Mouse (Mus musculus) leukemia stem cell, adult 10-12 weeks (primary cell): Measurements from ENCODE around the gene Mcoln2. TPM values are rescaled to one million over a fixed set of nuclear protein-coding genes. Genes with fewer than 3 reads are reported as not detected.

Experiments
- polyA plus RNA-seq: library from polyadenylated mRNA; stranded (reverse); fragments of >175 nt; gene quantifications from 2 replicates; pipeline ENCODE4 v1.2.3, GENCODE M21; 2012; ENCODE audit warnings: low replicate concordance

Mcoln2 gene
- 0.22 TPM in 1 of 2 replicates, not detected in the other for polyA plus RNA-seq

DNA sequence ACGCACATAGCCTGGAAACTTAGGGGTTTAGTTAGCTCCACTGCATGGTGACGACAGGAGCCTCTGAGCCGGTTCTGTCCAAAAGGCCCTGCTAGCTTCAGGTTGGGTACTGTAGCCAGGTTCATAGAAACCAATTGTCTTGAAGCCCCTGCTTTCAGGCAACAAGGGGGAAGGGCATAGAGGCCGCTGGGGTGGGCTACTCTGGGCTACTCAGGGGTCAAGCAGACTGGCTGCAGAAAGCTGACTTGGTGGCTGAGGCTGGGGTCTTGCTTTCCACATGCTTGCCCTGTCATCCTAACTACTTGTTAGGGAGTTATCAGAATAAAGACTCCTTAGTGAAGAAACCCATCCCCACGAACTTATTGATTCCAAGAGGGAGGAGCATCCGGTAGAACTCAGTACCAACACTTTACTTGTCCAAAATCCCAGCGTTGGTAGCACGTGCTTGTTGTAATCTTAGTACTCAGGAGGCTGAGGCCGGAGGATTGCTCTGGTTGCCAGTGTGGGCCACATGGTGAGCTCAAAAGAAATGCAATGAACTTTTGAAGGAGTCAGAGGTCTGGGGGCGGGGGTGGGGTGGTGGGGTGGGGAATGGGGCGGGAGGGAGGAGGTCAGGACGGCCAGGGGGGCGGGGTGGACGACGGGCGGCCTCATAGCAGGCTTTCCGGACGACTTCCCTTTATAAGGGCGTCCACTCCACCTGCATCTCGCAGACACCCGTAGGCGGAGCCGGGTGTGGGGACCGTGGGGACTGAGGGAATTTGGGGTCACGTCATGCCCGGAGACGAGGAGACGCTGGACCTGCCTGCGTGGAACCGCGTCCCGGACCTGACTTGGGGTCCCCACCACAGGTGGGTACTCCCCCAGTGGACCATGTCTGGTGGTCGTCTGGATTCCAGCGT is at the start of gene Mcoln2:
Mcoln2 (plus strand) TSS at position 678 of the 902 bp plus-strand sequence.

DNA sequence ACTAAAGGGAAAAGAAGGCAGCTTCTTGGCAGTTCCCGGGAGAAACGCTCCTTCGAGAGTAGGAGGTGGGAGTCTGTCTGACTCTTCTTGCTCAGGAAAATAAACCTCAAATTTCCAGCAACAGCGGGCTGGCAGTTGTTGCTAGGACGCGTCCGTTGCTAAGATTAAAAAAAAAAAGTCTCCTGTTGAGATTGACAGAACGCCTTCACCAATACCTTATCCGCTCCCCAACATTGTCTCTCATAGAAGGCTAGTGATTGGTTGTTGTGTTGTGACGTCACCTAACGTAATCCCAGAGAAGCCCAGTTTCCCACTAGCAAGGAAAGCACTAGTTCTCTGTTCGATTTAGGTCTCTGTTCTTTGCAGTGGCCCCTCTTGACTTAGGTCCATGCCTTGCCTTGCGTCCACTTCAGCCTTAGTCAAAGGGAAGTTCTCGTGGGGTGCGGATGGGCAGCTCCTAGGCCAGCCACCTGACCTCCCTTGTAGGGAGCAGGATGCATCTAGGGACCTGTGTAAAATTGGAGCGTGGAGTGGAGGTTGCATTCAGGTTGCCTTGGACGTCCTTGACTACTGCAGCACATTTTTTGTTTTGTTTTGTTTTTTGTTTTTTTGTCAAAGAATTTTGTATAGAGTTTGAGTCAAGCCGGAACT is 41.6 kb upstream of the Mcoln2 start, which contains the start of gene Wdr63:
Wdr63 (minus strand) TSS at position 210 of the 651 bp plus-strand sequence.

DNA sequence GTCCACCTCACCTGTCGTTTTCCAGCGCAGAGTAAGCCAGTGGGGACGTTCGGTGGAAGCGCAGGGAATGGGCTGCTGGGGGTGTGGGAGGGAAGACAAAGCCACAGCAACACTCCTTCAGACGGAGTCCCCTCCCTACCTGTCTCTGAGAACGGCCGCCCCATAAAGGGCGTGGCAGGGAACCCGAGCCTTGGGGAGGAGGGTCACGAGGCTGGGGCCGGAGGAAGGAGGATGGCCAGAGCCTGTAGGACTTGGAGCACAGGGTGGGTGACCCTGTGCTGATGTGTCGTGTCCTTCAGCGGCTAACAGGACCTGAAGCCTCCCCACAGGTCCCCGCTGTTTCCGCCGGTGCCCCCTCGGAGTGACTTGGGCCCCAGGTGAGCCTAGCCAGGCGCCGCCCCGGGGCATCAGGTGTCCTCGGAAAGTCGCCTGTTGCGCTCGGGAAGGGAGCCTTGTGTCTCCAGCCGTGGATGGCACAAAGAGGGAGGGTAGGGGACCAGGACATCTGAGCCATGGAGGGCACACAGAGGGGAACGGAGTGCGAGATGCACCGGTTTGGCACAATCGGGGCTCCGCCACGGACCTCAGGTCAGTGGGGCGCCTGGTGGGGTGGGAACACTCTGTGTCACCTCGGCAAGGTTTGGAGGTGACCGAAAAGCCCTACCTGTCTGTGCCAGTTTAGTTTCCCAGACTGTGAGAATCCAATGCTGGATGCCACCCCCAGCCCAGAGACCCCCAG is 32.2 kb upstream of the Mcoln2 start, which contains the start of gene Mcoln3:
Mcoln3 (plus strand) TSS at position 193 of the 739 bp plus-strand sequence.

DNA sequence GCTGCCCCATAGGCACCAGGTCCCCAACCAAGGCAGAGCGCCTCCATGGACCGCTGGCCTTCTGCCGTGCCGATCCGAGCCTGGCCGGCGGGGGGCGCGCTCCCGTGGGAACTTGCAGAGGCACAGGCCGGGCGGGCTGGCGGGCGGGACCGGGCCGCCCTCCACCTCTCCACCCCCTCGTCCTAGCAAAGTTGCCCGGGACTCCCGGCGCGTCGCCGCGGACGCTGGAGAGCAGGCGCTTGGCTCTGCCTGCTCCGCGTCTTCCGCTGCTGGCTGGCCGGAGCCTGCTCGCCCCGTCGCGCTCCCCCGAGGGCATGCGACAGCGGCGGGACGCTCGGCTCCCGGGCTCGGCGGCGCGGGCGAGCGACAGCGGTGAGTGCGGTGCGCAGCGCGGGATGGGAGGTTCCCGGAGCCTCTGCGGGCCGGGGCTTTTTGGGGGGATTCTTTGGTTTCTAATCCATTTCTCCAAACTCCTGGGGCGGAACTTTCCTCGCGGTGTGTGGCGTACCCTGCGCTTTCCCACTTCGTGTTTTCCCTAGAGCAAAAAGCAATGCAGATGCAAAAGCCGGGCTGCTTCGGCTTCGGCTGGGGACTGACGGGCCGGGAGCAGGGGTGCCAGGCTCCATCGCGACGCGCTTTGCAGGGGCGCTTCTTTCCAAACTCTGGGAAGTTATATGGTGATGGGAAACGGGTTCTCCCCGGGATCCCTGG is 71.3 kb downstream of the Mcoln2 start, which contains the start of gene Lpar3:
Lpar3 (plus strand) TSS at position 188 of the 711 bp plus-strand sequence.

Other genes starting within 250 kb of the Mcoln2 start
- gene Bcl10, start 227.0 kb upstream of the Mcoln2 start, polyA plus RNA-seq: 5.8 and 7.9 TPM in 2 replicates
- gene 2410004B18Rik, start 211.8 kb upstream of the Mcoln2 start, polyA plus RNA-seq: 23.6 and 33.4 TPM in 2 replicates
- gene Syde2, start 162.0 kb upstream of the Mcoln2 start, polyA plus RNA-seq: 0.43 and 1.2 TPM in 2 replicates
- not detected in 2 replicates for gene Wdr63, start 41.7 kb upstream of the Mcoln2 start, polyA plus RNA-seq
- 0.14 TPM in 1 of 2 replicates, not detected in the other for gene Mcoln3, start 32.4 kb upstream of the Mcoln2 start, polyA plus RNA-seq
- gene Lpar3, start 71.1 kb downstream of the Mcoln2 start, polyA plus RNA-seq: 0.07 and 0.18 TPM in 2 replicates